Mouse (Mus musculus) right cerebral cortex, postnatal 10 days (tissue): ENCODE results near the gene Gm10272.
"Not testable (repeated sequence)": the region's sequence is repeated elsewhere in the genome, so short reads cannot be mapped to it uniquely, and the experiment has no call there.

Source experiments
- DNase-seq, 2 experiments: peaks; one replicate each; pipeline ENCODE4 v3.0.0; 2021; ENCODE audit warnings: low spot score in 2 of 2

Gene Gm10272

GRCm38 (mm10) chr10:77728280-77728679, 21.9 kb downstream of the Gm10272 start:
- DNase-seq, result no peak

- no peak for DNase-seq
Observed at GRCm38 (mm10) chr10:77729241-77729640, 22.8 kb downstream of the Gm10272 start.

GRCm38 (mm10) chr10:77735928-77736327, 29.5 kb downstream of the Gm10272 start:
- DNase-seq, result no peak

GRCm38 (mm10) chr10:77738929-77739328, 32.5 kb downstream of the Gm10272 start:
- DNase-seq, result no peak

- DNase-seq, result peak; percentile 27 to 32
Observed at GRCm38 (mm10) chr10:77741924-77742688, 35.7 kb downstream of the Gm10272 start, which contains the start of gene Gm18596. Gene Gm18596 (minus strand): TSS chr10:77742638.

GRCm38 (mm10) chr10:77750686-77751085, 44.3 kb downstream of the Gm10272 start:
- DNase-seq, result not testable (repeated sequence)

GRCm38 (mm10) chr10:77751254-77751653, 44.8 kb downstream of the Gm10272 start, which contains the start of gene Gm9736:
Gene Gm9736 (minus strand): TSS chr10:77751354.
- DNase-seq, result not testable (repeated sequence)

GRCm38 (mm10) chr10:77752312-77752711, 45.9 kb downstream of the Gm10272 start:
- not testable (repeated sequence) for DNase-seq

- no peak for DNase-seq
Observed at GRCm38 (mm10) chr10:77753448-77753847, 47.0 kb downstream of the Gm10272 start.
